Mouse (Mus musculus) bone marrow, adult 2 months (tissue): ENCODE results near the gene Casc4. TPM values are rescaled to one million over a fixed set of nuclear protein-coding genes. Genes with fewer than 3 reads are reported as not detected.

Source experiments
- H3K27ac ChIP-seq: fragments of 200-500 bp; 2 replicates; pipeline ENCODE4 v1.5.1; 2012; ENCODE audit warnings: low read depth, mild to moderate bottlenecking, control low read depth, inconsistent platforms, low read length; ENCODE audit not compliant: control insufficient read depth, poor library complexity, insufficient read depth
- H3K4me1 ChIP-seq: fragments of 200-500 bp; 2 replicates; pipeline ENCODE4 v1.6.1; 2011; ENCODE audit warnings: low read length; ENCODE audit not compliant: control insufficient read depth, insufficient read depth
- H3K4me3 ChIP-seq: fragments of 200-500 bp; replicated peaks from 2 replicates; pipeline ENCODE3; 2011; ENCODE audit warnings: mild to moderate bottlenecking, low read depth, low read length, control low read depth; ENCODE audit not compliant: control insufficient read depth
- CTCF ChIP-seq: fragments of 200-500 bp; IDR thresholded peaks from 2 replicates; pipeline ENCODE4 v1.5.1; 2011; ENCODE audit warnings: low read length, control low read depth; ENCODE audit not compliant: control insufficient read depth, insufficient read depth
- POLR2A ChIP-seq: fragments of 200-500 bp; IDR thresholded peaks from 2 replicates; pipeline ENCODE4 v1.6.1; 2011; ENCODE audit warnings: low read depth, mild to moderate bottlenecking, control low read depth, low read length, borderline replicate concordance; ENCODE audit not compliant: control insufficient read depth
- WGBS: fragments of 180-500 bp; shearing (Covaris S2); methylation state at CpG from one replicate; pipeline ENCODE4 v1.1.7; 2018; 5-methylcytosine and 5-hydroxymethylcytosine counted together
- polyA plus RNA-seq: library from polyadenylated mRNA; stranded (reverse); fragments of >200 nt; gene quantifications from 2 replicates; pipeline ENCODE4 v1.2.4, GENCODE M21; 2011; ENCODE audit warnings: low replicate concordance; ENCODE audit not compliant: missing spikeins, insufficient read depth, insufficient read length

Gene Casc4
- polyA plus RNA-seq = 0.92 and 7.7 TPM in 2 replicates

GRCm38 (mm10) chr2:121866632-121867050 lies at the start of gene Casc4:
TSS of gene Casc4 (plus strand) at chr2:121866970.
- WGBS = 1% methylated on average over 43 of the region's 43 CpGs
- TF ChIP-seq POLR2A = no peak; the same call in 1 of the 2 replicates
- TF ChIP-seq CTCF = no peak
- peak within 1 kb of the TSS; percentile 82 for H3K4me3 ChIP-seq
- no peaks in the 10 kb centered on the region; the same call in 1 of the 2 replicates for H3K4me1 ChIP-seq
- H3K27ac ChIP-seq = peak within 1 kb of the TSS; percentile 48; the same call in 1 of the 2 replicates

GRCm38 (mm10) chr2:121821787-121822186 lies 45.0 kb upstream of the Casc4 start:
- WGBS = 90% methylated on average over 7 of the region's 7 CpGs
- H3K27ac ChIP-seq = no peak overlapping the region
- TF ChIP-seq CTCF (no peak), POLR2A (no peak)
- H3K4me1 ChIP-seq = no peaks in the 10 kb centered on the region
- H3K4me3 ChIP-seq = no peak overlapping the region

- no peak overlapping the region for H3K4me3 ChIP-seq
- no peaks in the 10 kb centered on the region for H3K4me1 ChIP-seq
- no peak for TF ChIP-seq POLR2A
- no peak for TF ChIP-seq CTCF
- 39% methylated on average over 5 of the region's 5 CpGs for WGBS
- H3K27ac ChIP-seq = no peak overlapping the region
Observed at GRCm38 (mm10) chr2:121824653-121825052, 42.1 kb upstream of the Casc4 start.

- no peak overlapping the region for H3K4me3 ChIP-seq
- no peaks in the 10 kb centered on the region for H3K4me1 ChIP-seq
- TF ChIP-seq POLR2A (no peak), CTCF (no peak)
- H3K27ac ChIP-seq = no peak overlapping the region
- 70% methylated on average over 2 of the region's 2 CpGs for WGBS
Observed at GRCm38 (mm10) chr2:121826189-121826588, 40.6 kb upstream of the Casc4 start.

GRCm38 (mm10) chr2:121828411-121828810 lies 38.4 kb upstream of the Casc4 start:
- TF ChIP-seq POLR2A (no peak), CTCF (no peak)
- 75% methylated on average over 3 of the region's 3 CpGs for WGBS
- Histone ChIP-seq H3K4me1 (no peaks in the 10 kb centered on the region), H3K27ac (no peak overlapping the region), H3K4me3 (no peak overlapping the region)

GRCm38 (mm10) chr2:121832484-121832894 lies 34.3 kb upstream of the Casc4 start:
- WGBS = 9% methylated on average over 5 of the region's 5 CpGs
- TF ChIP-seq POLR2A (no peak), CTCF (peak; percentile 57)
- Histone ChIP-seq H3K27ac (no peak overlapping the region), H3K4me3 (no peak overlapping the region), H3K4me1 (no peaks in the 10 kb centered on the region)

- Histone ChIP-seq H3K4me3 (no peak overlapping the region), H3K4me1 (no peaks in the 10 kb centered on the region), H3K27ac (no peak overlapping the region)
- TF ChIP-seq CTCF (no peak), POLR2A (no peak)
- WGBS = 47% methylated on average over 3 of the region's 3 CpGs
Observed at GRCm38 (mm10) chr2:121834926-121835325, 31.8 kb upstream of the Casc4 start.

GRCm38 (mm10) chr2:121841453-121841852 lies 25.3 kb upstream of the Casc4 start:
- 91% methylated on average over 3 of the region's 3 CpGs for WGBS
- H3K4me3 ChIP-seq = no peak overlapping the region
- TF ChIP-seq POLR2A (no peak), CTCF (no peak)
- no peak overlapping the region for H3K27ac ChIP-seq
- no peaks in the 10 kb centered on the region for H3K4me1 ChIP-seq

- Histone ChIP-seq H3K4me1 (no peaks in the 10 kb centered on the region), H3K27ac (no peak overlapping the region), H3K4me3 (no peak overlapping the region)
- 63% methylated on average over 3 of the region's 3 CpGs for WGBS
- no peak for TF ChIP-seq CTCF
- TF ChIP-seq POLR2A = no peak
Observed at GRCm38 (mm10) chr2:121842249-121842648, 24.5 kb upstream of the Casc4 start.
